Mouse (Mus musculus) left cerebral cortex, postnatal 14 days (tissue): ENCODE data around the gene Lrrc74a. TPM values are rescaled to one million over a fixed set of nuclear protein-coding genes. Genes with fewer than 3 reads are reported as not detected.

Experiments used
- DNase-seq, 2 experiments: peaks; one replicate each; pipeline ENCODE4 v3.0.0; 2021 to 2022; ENCODE audit warnings: low spot score in 2 of 2, mixed read lengths in 1 of 2
- intact Hi-C: fragments of 180-260 bp; cut with DNase I; formaldehyde crosslinking; loops from one replicate; pipeline ENCODE4 v1.15.1; 2025
- total RNA-seq, 2 experiments: library from RNA; stranded (reverse); gene quantifications; 2 replicates each; pipeline ENCODE4 v1.2.3; 2021

Lrrc74a gene
- total RNA-seq, 2 experiments from 2014 or later = not detected

DNA sequence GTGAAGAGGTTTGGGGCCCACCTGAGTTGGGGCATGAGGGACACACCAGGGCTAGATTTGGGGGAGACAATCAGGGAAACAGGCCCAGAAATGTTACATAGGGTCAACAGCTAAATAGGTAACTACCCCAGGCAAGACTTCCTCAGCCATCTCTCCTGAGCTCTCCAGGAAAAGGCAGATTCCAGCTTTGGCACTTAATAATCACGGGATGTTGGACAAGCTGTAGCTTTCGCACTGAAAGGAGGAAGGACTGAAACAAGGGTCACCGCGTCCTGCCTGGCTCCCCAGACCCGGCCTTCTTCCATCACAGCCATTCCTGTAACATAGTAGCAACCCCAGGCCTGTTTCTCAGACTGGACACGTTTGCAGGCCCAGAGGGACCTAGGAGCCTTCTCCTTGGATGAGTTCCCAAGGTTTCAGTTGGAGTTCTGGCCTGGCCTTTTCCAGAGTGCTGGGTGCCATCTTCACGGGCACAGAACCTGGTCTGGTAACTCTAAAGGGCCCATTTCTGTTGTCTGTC, 42.2 kb downstream of the Lrrc74a start:
- DNase-seq = no peak
- intact Hi-C loops = no loop called here

DNA sequence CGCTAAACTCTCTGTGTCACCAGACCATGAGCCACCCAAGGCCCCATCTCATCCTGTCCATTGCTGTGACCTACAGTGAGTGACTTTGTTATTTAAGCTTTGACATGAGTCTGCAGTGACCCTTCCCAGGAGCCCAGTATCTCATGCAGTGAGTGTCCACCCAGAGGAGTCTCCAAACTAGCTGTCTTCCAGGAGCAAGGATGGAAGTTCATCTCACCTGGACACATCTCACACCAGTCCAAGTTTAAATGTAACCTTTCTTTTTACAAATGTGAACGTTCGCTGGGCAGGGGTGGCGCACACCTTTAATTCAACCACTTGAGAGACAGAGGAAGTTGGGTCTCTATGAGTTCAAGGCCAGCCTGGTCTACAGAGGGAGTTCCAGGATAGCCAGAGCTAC, 44.4 kb downstream of the Lrrc74a start:
- no peak for DNase-seq
- intact Hi-C loops = no loop called here

DNA sequence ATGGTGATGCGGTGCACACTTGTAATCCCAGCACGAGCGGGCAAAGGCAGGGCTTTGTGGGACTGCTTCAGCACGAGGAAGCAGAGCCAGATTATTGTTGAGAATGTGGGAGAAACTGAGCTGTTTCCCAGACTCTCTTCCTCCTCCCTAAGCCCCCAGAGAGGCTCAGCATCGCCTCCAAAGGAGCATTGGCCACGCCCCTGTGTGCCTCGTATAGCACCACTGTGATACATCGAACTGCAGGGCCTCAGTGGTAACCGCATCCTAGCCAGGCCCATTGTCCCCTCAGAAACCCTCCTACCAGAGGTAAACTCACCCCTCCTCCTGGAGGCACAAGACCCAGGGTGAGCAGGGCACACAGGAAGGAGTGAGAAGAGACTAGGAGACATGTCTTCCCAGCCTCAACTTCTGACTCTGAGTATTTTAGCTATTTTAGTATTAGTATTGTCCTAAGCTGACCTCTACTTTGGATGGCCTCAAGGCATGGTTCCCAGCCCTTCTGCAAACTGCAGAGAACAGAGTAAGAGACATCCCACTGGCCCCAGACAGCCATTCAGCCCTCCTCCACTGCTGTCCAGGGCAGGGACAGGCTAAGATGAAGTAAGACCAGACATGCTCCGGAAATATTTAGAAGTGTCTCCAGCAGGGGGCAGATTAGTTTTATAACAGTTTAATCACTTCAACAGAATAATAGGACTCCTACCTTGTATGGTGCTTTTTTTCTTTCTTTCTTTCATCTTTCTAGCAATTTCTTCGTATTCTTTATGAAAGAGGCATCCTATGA, 45.2 kb downstream of the Lrrc74a start:
- DNase-seq = peak in 1 of 2 experiments; percentile 51
- intact Hi-C loops = no loop called here

DNA sequence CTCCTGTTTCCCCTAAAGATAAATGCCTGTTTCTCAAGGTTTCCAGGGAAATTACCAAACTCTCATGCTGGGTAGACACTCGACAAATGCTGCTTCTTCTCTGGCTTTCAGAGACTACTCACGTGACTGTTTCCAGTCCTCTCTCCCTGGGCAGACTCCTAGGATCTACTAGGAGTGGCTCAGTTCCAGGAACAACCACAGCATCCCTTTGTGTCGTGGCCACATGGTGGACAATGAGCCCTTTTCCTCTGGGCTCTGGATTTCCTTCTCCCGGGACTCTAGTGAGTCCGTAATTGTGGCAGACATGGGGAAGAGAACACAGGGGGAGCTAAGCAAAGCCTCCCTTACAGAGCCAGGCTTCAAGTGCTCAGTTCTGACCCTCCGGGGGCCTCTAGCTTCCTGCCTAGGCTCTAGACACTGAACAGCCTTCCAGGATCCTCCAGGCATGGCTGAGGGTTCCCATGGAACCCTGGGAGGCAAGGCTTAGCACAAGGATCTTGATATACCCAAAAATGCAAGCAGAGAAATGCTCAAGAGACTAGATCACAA, 47.6 kb downstream of the Lrrc74a start:
- DNase-seq = peak in 1 of 2 experiments; percentile 71
- intact Hi-C loops = no loop called here

DNA sequence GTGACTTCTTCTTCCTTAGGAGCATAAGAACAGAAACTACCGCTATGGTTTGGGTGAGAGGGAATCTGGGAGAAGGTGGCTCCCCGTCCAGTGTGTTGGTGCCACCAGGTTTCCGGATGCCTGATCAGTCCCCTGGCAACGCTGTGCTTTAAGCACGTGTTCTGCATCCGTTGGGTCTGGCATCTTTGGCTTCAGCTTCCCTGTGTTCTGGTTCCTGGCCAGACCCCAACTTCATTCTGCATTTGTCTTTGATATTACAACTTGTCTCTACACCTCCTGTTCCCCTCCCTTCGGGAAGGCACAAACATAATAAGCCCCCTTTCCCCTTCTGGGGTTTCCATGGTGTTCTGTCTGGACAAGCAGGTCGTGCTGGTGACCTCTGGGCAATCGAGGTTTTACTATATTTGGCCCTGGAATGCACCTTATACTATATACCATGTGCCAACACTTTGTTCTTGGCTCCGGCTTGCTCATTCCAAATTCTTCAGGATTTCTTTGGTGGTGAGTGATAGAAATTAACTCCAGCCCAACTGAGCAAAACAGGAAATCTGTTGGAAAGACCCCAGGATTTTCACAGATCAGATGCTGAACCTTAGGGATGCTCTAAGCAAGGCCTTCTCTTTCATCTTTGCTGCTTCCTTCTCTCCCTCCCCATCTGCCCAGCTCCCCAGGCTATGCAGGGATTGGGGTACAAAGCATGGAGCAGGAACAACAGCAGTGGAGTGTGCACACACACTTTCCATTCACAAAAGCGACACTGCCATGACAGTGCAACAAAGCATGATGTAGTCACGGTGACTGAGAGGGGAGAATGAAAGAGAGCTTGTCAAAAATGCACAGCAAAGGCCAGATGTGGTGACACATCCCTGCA, 52.2 kb downstream of the Lrrc74a start:
- intact Hi-C loops = no loop called here
- DNase-seq = no peak

DNA sequence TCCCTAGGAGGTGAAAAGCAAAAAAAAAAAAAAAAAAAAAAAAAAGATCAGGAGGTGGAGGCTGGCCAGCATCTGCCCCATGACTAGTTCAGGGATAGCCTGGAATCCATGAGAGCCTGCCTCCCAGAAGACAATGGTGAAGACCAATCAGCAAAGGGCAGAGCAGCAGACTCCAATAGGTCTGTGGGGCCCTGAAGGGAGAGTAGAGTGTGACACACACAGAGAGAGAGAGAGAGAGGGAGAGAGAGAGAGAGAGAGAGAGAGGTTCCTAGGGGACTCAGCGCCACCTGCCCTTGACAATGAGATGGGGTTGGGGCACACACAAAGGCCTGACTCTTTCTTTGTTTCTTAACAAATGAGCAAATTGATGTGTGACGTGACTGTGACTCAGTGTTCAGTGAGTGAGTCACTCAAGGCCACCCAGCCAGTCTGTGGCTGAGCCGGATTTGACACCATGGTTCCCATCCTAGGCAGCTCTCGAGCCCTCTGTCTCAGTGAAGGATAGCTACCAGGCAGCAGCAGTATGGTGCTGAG, 52.9 kb downstream of the Lrrc74a start:
- DNase-seq = no peak
- intact Hi-C loops = no loop called here

DNA sequence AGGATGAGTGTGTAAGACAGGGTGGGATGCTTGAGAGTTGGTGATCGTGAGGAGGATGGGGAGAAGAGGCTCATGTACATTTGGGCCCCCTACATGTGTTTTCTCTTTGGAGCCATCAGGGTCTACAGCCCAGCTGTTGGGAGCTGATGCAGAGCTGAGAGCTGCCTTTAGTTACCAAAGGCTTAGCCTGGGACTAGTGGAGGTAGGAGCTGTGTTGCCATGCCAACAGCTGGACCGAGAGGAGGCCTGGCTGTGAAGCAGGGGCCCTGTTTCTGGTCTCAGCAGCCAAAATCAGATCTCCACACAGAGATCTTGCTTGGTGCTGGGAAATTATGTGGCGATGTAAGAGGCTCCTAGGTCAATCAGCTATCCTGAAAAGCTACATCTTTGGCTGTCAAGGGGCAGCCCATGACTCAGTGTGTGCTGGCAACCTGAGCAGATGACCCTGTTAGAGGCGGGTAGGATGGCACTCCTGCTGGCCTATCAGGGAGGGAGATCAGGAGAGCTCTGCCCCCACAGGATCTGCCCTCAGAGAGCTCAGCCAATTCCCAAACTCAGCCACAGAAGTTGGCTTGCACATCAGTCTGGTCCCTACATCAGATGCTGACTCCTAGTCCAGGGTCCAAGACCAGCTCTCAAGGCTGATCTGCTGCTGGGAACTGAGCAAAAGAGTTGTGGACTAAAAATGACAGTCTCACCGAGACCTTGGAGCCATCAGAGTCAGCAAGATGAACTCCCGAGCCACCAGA, 56.1 kb downstream of the Lrrc74a start:
- DNase-seq = no peak
- intact Hi-C loops = loop anchor here (10.0 kb wide), 1 partner anchor 255 kb away; no protein-coding TSS in a partner anchor

DNA sequence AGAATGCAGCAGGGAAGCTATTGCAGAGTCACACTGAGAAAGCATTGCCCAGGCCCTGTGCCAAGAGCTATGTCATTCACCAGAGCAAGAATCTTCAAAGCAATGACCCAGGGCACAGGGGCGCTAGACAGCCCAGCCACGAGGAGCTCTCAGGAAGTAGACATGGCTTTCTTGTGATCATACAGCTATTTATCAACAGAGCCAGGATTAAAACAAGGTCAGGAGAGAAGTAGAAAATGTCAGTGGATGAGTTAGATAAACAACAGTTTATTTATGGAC, 56.6 kb downstream of the Lrrc74a start:
- intact Hi-C loops = loop anchor here (10.0 kb wide), 1 partner anchor 254 kb away; no protein-coding TSS in a partner anchor
- peak in 1 of 2 experiments; percentile 49 for DNase-seq

DNA sequence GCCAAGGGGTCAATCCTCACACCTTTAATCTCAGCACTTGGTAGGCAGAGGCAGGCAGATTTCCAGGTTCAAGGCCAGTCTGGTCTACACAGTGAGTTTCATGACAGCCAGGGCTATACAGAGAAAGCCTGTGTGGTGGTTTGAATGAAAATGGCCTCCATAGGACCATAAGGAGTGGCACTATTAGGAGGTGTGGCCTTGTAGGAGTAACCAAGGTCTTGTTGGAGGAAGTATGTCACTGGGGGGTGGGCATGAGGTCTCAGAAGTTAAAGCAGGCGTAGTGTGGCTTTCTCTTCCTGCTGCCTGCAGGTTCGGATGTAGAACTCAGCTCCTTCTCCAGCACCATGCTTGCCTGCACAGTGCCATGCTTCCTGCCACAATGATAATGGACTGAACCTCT, 57.8 kb downstream of the Lrrc74a start:
- DNase-seq = no peak
- intact Hi-C loops = loop anchor here (10.0 kb wide), 1 partner anchor 253 kb away; no protein-coding TSS in a partner anchor

DNA sequence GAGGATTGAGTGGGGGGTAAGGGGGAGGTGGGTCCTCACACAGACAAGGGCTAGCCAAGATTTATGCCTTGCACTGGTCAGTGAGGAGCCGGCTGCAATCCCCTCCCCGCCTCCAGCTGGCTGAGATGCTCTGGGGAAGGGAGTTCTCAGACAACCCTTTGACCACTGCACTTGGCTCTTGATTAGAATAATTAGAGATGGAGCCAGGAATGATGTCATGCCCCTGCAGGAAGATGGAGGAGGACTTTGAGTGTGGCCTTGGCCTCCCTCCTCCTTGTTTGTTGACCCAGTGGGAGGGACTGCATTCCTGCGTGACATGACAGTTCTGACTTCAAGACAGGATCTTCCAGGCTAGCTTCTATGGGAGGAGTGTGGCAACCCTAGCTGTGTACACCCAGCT, 59.7 kb downstream of the Lrrc74a start:
- no peak for DNase-seq
- intact Hi-C loops = loop anchor here (10.0 kb wide), 1 partner anchor 251 kb away; no protein-coding TSS in a partner anchor

DNA sequence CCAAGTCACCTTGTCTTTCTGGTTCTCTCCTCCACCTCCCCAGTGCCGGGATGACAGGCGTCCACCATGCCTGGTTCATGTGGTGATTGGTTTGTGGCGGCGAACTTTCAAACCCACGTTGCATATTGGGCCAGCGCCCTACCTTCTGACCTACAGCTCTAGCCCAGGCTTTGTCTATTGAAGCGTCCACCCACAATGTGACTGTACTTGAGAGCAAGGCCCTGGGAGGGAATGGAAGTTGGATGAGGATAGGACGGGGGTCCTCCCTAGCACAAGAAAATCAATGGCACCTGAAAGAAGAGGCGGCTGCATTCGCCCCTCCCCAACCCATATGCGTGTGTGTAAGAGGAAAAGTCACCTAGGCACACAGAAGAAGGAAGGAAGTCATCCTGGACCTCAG, 60.2 kb downstream of the Lrrc74a start:
- no peak for DNase-seq
- intact Hi-C loops = loop anchor here (10.0 kb wide), 1 partner anchor 250 kb away; no protein-coding TSS in a partner anchor

DNA sequence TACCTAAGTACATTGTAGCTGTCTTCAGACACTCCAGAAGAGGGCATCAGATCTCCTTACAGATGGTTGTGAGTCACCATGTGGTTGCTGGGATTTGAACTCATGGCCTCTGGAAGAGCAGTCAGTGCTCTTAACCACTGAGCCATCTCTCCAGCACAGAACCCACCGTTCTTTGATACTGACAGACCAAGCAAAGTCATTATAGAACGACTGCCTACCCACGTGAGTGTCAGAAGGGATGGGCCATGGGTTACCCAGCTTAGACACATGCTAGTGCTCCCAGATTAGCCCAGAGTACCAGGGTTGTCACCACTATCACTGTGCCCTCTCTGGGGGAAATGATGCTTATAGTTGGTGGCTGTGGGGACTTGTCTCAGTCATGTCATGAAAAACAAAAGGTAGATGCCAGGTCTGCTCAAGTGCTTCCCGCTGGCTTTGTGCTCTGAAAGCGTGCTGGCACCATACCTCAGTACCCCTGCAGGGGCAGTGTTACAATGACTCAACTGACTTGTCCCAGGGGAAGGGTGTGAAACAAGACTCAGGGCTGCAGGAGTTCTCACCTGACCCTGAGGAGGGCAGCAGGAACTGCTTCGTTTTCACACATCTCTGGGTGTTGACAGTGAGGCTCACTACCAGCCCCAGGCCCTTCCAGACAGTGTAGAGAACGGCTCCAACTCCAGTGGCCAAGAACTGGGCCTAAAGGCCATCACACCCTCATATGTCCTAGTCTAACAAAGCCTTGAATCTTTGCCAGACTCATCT, 61.1 kb downstream of the Lrrc74a start:
- intact Hi-C loops = loop anchor here (5.0 to 10.0 kb wide), 2 partner anchors 112 to 250 kb away; no protein-coding TSS in a partner anchor
- no peak for DNase-seq

DNA sequence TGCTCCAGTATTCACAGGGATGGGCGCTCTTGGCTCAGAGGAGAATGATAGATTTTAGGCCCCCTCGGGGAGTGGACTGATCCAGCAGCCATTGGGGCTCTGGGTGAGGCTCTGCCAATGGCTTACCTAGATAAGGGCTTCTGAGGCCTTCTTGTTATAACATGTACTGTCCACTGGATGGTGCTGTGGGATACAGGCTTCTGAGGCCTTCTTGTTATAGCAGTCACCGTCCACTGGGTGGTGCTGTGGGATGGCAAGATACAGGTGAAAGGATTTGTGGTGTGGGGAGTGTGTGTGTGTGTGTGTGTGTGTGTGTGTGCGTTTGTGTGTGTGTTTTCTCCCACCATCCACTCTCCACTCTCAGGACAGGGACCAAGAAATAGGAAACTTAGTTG, 61.7 kb downstream of the Lrrc74a start:
- DNase-seq = peak; percentile 89 to 92
- intact Hi-C loops = loop anchor here (1.0 to 10.0 kb wide), 4 partner anchors 111 to 249 kb away; no protein-coding TSS in a partner anchor

DNA sequence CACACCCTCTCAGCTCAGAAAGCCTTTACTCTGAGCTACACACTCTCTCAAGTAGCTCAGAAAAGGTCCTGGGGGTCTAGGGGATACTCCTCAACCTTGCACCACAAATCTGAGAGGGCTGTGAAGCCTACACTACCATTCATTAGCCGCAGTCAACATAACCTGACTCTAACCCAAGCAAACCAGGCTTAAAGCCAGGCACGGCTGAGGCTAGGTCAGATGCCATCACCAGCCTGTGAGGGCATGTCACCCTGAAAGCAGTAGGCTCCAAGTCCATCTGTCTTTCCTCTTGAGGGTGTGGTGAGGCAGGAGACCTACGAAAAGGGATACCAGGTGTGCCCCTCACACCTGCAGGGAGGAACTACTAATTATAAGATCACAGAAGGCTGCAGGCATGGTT, 62.2 kb downstream of the Lrrc74a start:
- intact Hi-C loops = loop anchor here (1.0 to 10.0 kb wide), 4 partner anchors 111 to 248 kb away; no protein-coding TSS in a partner anchor
- no peak for DNase-seq

DNA sequence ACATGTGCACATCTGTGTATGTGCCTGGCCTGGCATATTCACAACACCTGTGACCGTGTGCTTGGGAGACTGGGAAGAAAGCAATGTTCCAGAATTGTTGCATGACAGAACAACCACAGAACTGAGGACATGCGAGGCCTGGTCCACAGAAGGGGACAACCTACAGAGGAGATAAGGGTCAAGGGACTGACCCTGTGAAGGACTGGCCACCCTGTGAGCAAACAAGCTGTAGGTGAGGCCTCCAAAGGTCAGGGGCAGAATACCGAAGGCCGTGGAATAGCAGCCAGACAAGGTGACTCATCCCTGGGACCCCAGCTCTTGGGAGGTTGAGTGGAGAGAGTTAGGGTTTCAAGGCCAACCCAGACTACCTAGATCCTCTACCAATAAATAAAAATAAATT, 63.6 kb downstream of the Lrrc74a start:
- intact Hi-C loops = loop anchor here (5.0 to 10.0 kb wide), 2 partner anchors 110 to 247 kb away; no protein-coding TSS in a partner anchor

DNA sequence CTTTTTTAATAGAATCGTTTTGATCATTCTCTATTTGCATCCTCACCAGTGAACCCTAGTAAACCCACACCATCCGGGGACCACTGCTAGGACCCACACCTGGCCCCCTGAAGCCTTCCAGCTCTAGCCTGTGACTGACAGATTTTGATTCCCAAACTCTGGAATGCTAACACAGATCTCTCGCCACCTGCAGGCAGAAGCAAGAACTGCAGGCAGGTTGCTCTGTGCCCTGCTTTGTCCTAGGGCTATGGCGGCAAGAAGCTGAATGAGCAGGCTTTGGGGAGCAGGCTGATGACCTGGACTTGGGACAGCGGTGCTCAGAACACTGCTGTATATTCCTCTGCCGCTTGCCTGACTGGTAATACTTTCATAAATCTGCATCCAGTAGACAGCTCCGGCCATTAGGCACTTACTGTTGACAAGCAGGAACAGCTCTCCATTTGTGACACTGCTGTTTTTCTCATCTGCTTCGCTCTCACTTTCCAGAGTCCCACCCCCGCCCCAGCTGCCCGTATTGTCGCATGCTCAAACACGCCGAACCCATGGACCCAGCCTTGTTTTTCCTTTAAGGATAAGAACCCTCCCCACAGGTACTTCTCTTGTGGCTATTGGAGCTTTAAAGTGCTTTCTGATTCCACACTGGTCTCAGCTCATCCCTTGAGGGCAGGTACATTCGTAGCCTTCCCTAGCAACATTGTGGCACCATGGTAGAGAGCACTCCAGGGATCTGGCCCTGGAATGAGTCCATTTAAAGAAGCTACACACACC, 64.8 kb downstream of the Lrrc74a start:
- intact Hi-C loops = loop anchor here (5.0 to 10.0 kb wide), 2 partner anchors 108 to 246 kb away; no protein-coding TSS in a partner anchor
- DNase-seq = peak; percentile 92 to 95

More for the DNA sequence above, 63.6 kb downstream of the Lrrc74a start:
- DNase-seq = no peak

DNA sequence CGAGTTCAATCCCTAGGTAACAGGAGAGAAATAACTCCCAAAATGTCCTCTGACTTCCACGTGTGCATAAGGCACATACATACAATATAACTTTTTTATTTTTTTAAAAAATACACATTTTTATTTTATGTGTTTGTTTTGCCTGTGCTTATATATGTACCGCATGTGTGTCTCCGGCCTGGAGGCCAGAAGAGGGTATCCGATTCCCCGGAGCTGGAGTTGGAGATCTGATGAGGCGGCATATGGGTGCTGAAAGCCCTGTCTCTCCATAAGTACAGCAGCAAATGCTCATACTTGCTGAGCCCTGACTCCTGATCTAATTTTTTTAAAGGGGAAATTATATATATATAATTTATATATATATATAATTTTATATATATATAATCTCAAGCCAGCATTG, 65.6 kb downstream of the Lrrc74a start:
- DNase-seq = no peak
- intact Hi-C loops = loop anchor here (2.0 to 10.0 kb wide), 3 partner anchors 83 to 245 kb away; no protein-coding TSS in a partner anchor
